Mouse (Mus musculus) thymus, adult 18-20 months (tissue): ENCODE results near the gene Prmt7.

Experiments
- DNase-seq, 2 experiments: peaks; one replicate each; pipeline ENCODE4 v3.0.0; 2022; ENCODE audit warnings: mixed read lengths in 2 of 2

Prmt7 gene

GRCm38 (mm10) chr8:106226589-106226988 lies 15.9 kb downstream of the Prmt7 start:
- DNase-seq: peak in 1 of 2 experiments; percentile 18

- DNase-seq: no peak
Measured at GRCm38 (mm10) chr8:106231536-106231935, 20.8 kb downstream of the Prmt7 start.

GRCm38 (mm10) chr8:106232751-106233150 lies 22.0 kb downstream of the Prmt7 start:
- DNase-seq: no peak

- DNase-seq: no peak
Measured at GRCm38 (mm10) chr8:106234567-106235261, 24.0 kb downstream of the Prmt7 start.

GRCm38 (mm10) chr8:106237106-106237505 lies 26.4 kb downstream of the Prmt7 start:
- no peak for DNase-seq

- DNase-seq: no peak
Measured at GRCm38 (mm10) chr8:106250186-106250585, 39.5 kb downstream of the Prmt7 start.

GRCm38 (mm10) chr8:106258169-106258568 lies 47.4 kb downstream of the Prmt7 start:
- no peak for DNase-seq

- no peak for DNase-seq
Measured at GRCm38 (mm10) chr8:106259579-106260255, 49.0 kb downstream of the Prmt7 start.

- no peak for DNase-seq
Measured at GRCm38 (mm10) chr8:106260894-106261293, 50.2 kb downstream of the Prmt7 start.

GRCm38 (mm10) chr8:106262343-106262742 lies 51.6 kb downstream of the Prmt7 start:
- no peak for DNase-seq

- no peak for DNase-seq
Measured at GRCm38 (mm10) chr8:106263928-106264327, 53.2 kb downstream of the Prmt7 start.

GRCm38 (mm10) chr8:106265398-106265797 lies 54.7 kb downstream of the Prmt7 start:
- DNase-seq: no peak

GRCm38 (mm10) chr8:106268710-106269346 lies 58.1 kb downstream of the Prmt7 start:
- no peak for DNase-seq

GRCm38 (mm10) chr8:106270804-106271203 lies 60.1 kb downstream of the Prmt7 start:
- no peak for DNase-seq

- no peak for DNase-seq
Measured at GRCm38 (mm10) chr8:106271378-106271777, 60.6 kb downstream of the Prmt7 start.

- DNase-seq: no peak
Measured at GRCm38 (mm10) chr8:106273468-106273867, 62.7 kb downstream of the Prmt7 start.

GRCm38 (mm10) chr8:106276709-106277317 lies 66.1 kb downstream of the Prmt7 start:
- DNase-seq: no peak

GRCm38 (mm10) chr8:106278367-106279042 lies 67.8 kb downstream of the Prmt7 start:
- DNase-seq: no peak

- no peak for DNase-seq
Measured at GRCm38 (mm10) chr8:106280154-106280553, 69.4 kb downstream of the Prmt7 start.

- no peak for DNase-seq
Measured at GRCm38 (mm10) chr8:106280844-106281243, 70.1 kb downstream of the Prmt7 start.

- no peak for DNase-seq
Measured at GRCm38 (mm10) chr8:106287445-106287844, 76.7 kb downstream of the Prmt7 start.

- DNase-seq: no peak
Measured at GRCm38 (mm10) chr8:106288732-106289131, 78.0 kb downstream of the Prmt7 start.

- DNase-seq: no peak
Measured at GRCm38 (mm10) chr8:106289464-106289863, 78.7 kb downstream of the Prmt7 start.
